Mouse (Mus musculus) MEL (cell line): Measurements from ENCODE around the gene Paxx.

ENCODE experiments used
- CTCF ChIP-seq, 3 experiments: IDR thresholded peaks in 2 of 3; conservative IDR thresholded peaks in 1 of 3; 2 replicates each; pipeline ENCODE4 v1.5.1; 2011 to 2012; ENCODE audit warnings: low read length in 3 of 3, low read depth in 2 of 3, mild to moderate bottlenecking in 2 of 3, improper control_type of control experiment in 1 of 3, inconsistent platforms in 1 of 3, mixed read lengths in 1 of 3, moderate library complexity in 1 of 3; ENCODE audit not compliant: control insufficient read depth in 1 of 3, insufficient read depth in 1 of 3, poor library complexity in 1 of 3, severe bottlenecking in 1 of 3
- E2F4 ChIP-seq: IDR thresholded peaks from 2 replicates; pipeline ENCODE4 v1.6.1; 2011; ENCODE audit warnings: low read depth, low read length, improper control_type of control experiment, borderline replicate concordance
- EP300 ChIP-seq, 2 experiments: IDR thresholded peaks; 2 replicates each; pipeline ENCODE4 v1.6.1; 2011; ENCODE audit warnings: improper control_type of control experiment in 2 of 2, low read length in 2 of 2, low read depth in 1 of 2, mild to moderate bottlenecking in 1 of 2
- GATA1 ChIP-seq: IDR thresholded peaks from 2 replicates; pipeline ENCODE4 v1.6.1; 2011; ENCODE audit warnings: low read depth, low read length, improper control_type of control experiment
- JUND ChIP-seq: IDR thresholded peaks from 2 replicates; pipeline ENCODE4 v1.6.1; 2011; ENCODE audit warnings: low read depth, mild to moderate bottlenecking, improper control_type of control experiment, low read length
- KAT2A ChIP-seq: conservative IDR thresholded peaks from 2 replicates; pipeline ENCODE4 v1.6.1; 2012; ENCODE audit warnings: low read depth, low read length, improper control_type of control experiment, inconsistent platforms
- MAX ChIP-seq: IDR thresholded peaks from 2 replicates; pipeline ENCODE4 v1.6.1; 2011; ENCODE audit warnings: low read length, improper control_type of control experiment
- POLR2A ChIP-seq, 2 experiments: IDR thresholded peaks; 2 replicates each; pipeline ENCODE4 v1.6.1; 2011 to 2012; ENCODE audit warnings: low read length in 2 of 2, mild to moderate bottlenecking in 2 of 2, control low read depth in 1 of 2, improper control_type of control experiment in 1 of 2, low read depth in 1 of 2, moderate library complexity in 1 of 2; ENCODE audit not compliant: control insufficient read depth in 1 of 2, insufficient read depth in 1 of 2, poor library complexity in 1 of 2
- RAD21 ChIP-seq: IDR thresholded peaks from 2 replicates; pipeline ENCODE4 v1.6.1; 2011; ENCODE audit warnings: mild to moderate bottlenecking, low read depth, low read length, improper control_type of control experiment
- TAL1 ChIP-seq: IDR thresholded peaks from 2 replicates; pipeline ENCODE4 v1.6.1; 2012; ENCODE audit warnings: mild to moderate bottlenecking, inconsistent platforms, low read length, moderate library complexity, mixed read lengths
- UBTF ChIP-seq: IDR thresholded peaks from 2 replicates; pipeline ENCODE4 v1.6.1; 2012; ENCODE audit warnings: low read depth, mild to moderate bottlenecking, inconsistent platforms, low read length, improper control_type of control experiment, moderate library complexity, borderline replicate concordance; ENCODE audit not compliant: insufficient read depth
- ZC3H11A ChIP-seq: IDR thresholded peaks from 2 replicates; pipeline ENCODE4 v1.6.1; 2012; ENCODE audit warnings: low read depth, mild to moderate bottlenecking, inconsistent platforms, low read length, improper control_type of control experiment

DNA sequence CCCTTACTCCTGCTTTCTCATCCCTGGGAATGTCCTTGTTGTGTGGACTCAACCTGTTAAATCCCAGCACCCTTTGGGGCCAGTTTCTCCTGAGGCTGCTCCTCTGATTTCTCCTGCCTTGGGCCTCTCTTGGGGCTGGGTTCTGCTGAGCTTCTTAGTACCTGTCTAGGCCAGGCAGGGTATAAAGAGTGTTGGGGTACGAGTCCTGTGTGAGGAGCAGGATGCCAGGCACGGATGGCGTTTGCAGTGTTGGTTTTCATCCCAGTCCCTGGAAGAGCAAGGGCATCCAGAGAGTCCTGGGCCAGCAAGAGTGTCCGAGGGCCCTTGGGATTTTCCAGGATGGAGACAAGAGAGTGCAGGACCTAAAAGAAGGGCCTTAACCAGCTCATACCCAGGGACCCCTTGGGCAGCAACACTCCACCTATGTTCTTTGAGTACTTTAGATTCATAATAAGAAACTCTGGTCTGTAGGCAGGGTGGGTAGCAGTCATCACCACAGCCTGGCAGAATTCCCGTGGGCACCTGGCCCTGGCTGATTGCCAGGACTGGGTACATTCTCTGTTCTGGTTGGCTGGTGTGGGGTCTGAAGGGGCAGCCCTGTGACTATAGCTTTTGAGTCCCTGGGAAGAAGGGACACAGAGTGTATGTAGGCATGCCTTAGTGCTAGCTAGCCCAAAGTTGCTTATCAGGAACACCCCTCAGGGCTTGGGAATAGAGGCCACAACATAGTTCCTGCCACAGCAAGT lies 31.3 kb downstream of the Paxx start:
- TF ChIP-seq CTCF (IDR thresholded peaks at IDR 0.05 in 2 of 3, conservative IDR thresholded peaks at IDR 0.05 in 1 of 3; ENCODE audit: control insufficient read depth in 1 of 3, insufficient read depth in 1 of 3, low read depth in 2 of 3, low read length in 3 of 3, poor library complexity in 1 of 3, severe bottlenecking in 1 of 3): no peak
- no peak for TF ChIP-seq GATA1
- TF ChIP-seq POLR2A (IDR thresholded peaks at IDR 0.05; ENCODE audit: control insufficient read depth in 1 of 2, insufficient read depth in 1 of 2, low read depth in 1 of 2, low read length in 2 of 2, poor library complexity in 1 of 2): no peak
- no peak for TF ChIP-seq EP300 (IDR thresholded peaks at IDR 0.05; ENCODE audit: low read depth in 1 of 2, low read length in 2 of 2)
- TF ChIP-seq E2F4: no peak
- no peak for TF ChIP-seq RAD21
- TF ChIP-seq JUND: no peak
- no peak for TF ChIP-seq MAX
- TF ChIP-seq ZC3H11A: no peak
- TF ChIP-seq KAT2A: no peak
- TF ChIP-seq TAL1: no peak
- no peak for TF ChIP-seq UBTF
